Comparison of ENCODE assay signal across 8 mouse cellular contexts in genomic region chr6:30693350-30693991, GRCm38 (mm10). TPM values are rescaled to one million over a fixed set of nuclear protein-coding genes. Genes with fewer than 3 reads are reported as not detected.
DNase-seq lines count a peak whose midpoint lies in the region; ATAC-seq and TF ChIP-seq lines count a peak whose summit lies in the region.

Gene Cep41 (minus strand): TSS chr6:30693749.

- peak within 1 kb of the TSS; percentile 27 for H3K27ac ChIP-seq in bone marrow macrophage, adult 2 months (ENCODE audit: insufficient read depth, low read depth, low read length)
- H3K27ac ChIP-seq in embryonic fibroblast, embryonic 13.5 days (ENCODE audit: insufficient read depth, low read length), result peak within 1 kb of the TSS; percentile 85
- H3K27ac ChIP-seq in heart, embryonic 10.5 days, result peak within 1 kb of the TSS; percentile 99
- peak within 1 kb of the TSS; percentile 96 for H3K27ac ChIP-seq in kidney, embryonic 15.5 days

- H3K4me1 ChIP-seq in bone marrow macrophage, adult 2 months (ENCODE audit: control insufficient read depth, insufficient read depth, low read length), result peaks cover 7% of the 10 kb centered on the region
- no peaks in the 10 kb centered on the region for H3K4me1 ChIP-seq in embryonic fibroblast, embryonic 13.5 days (ENCODE audit: control insufficient read depth, insufficient read depth, low read length)
- peaks cover 24% of the 10 kb centered on the region for H3K4me1 ChIP-seq in heart, embryonic 10.5 days
- H3K4me1 ChIP-seq in kidney, embryonic 15.5 days, result peaks cover 17% of the 10 kb centered on the region

- TF ChIP-seq CTCF in bone marrow macrophage, adult 2 months (IDR thresholded peaks at IDR 0.05; ENCODE audit: low read depth, low read length), result no peak
- no peak for TF ChIP-seq CTCF in embryonic fibroblast, embryonic 13.5 days (IDR thresholded peaks at IDR 0.05; ENCODE audit: borderline replicate concordance, insufficient read depth, low read length)

- H3K27me3 ChIP-seq in heart, embryonic 10.5 days (ENCODE audit: insufficient read depth, poor library complexity, severe bottlenecking), result no peaks in the 10 kb centered on the region
- no peaks in the 10 kb centered on the region for H3K27me3 ChIP-seq in kidney, embryonic 15.5 days

- peak; percentile 98 for DNase-seq in A20 (ENCODE audit: low read depth, low spot score)
- peak; percentile 97 for DNase-seq in heart, embryonic 10.5 days (ENCODE audit: low spot score)
- peak; percentile 93 for DNase-seq in liver
- DNase-seq in spleen, postnatal 4 days (ENCODE audit: low spot score in 2 of 2), result peak; percentile 90 to 95

- 1% methylated on average over 49 of the region's 52 CpGs for WGBS in heart, embryonic 10.5 days
- WGBS in kidney, embryonic 15.5 days, result under 1% methylated on average over 52 of the region's 52 CpGs

- H3K36me3 ChIP-seq in heart, embryonic 10.5 days, result no peaks in the 10 kb centered on the region
- H3K36me3 ChIP-seq in kidney, embryonic 15.5 days, result no peaks in the 10 kb centered on the region

- H3K9ac ChIP-seq in kidney, embryonic 15.5 days, result peak within 1 kb of the TSS; percentile 60

- peak within 1 kb of the TSS; percentile 66 for H3K4me2 ChIP-seq in kidney, embryonic 15.5 days

- ATAC-seq in kidney, embryonic 15.5 days (replicated peaks; ENCODE audit: low FRiP score), result peak; percentile 98
- peak; percentile 93 for ATAC-seq in monocyte, adult 5-6 weeks (replicated peaks; ENCODE audit: insufficient number of reproducible peaks, low FRiP score, low TSS enrichment, poor library complexity, severe bottlenecking)

- H3K9me3 ChIP-seq in heart, embryonic 10.5 days, result no peaks in the 10 kb centered on the region
- H3K9me3 ChIP-seq in kidney, embryonic 15.5 days (replicated peaks), result no peaks in the 10 kb centered on the region

- peak within 1 kb of the TSS; percentile 62 for H3K4me3 ChIP-seq in bone marrow macrophage, adult 2 months (ENCODE audit: insufficient read depth, low read length)
- H3K4me3 ChIP-seq in embryonic fibroblast, embryonic 13.5 days (ENCODE audit: insufficient read depth, low read length), result peak within 1 kb of the TSS; percentile 54
- H3K4me3 ChIP-seq in heart, embryonic 10.5 days, result peak within 1 kb of the TSS; percentile 68
- peak within 1 kb of the TSS; percentile 61 for H3K4me3 ChIP-seq in kidney, embryonic 15.5 days (replicated peaks)

- TF ChIP-seq POLR2A in bone marrow macrophage, adult 2 months (IDR thresholded peaks at IDR 0.05; ENCODE audit: borderline replicate concordance, low read depth, low read length), result no peak
- peak; percentile 53 for TF ChIP-seq POLR2A in embryonic fibroblast, embryonic 13.5 days (IDR thresholded peaks at IDR 0.05; ENCODE audit: low read depth, low read length)

RNA-seq across cellular contexts. Expression of gene Cep41, which starts in this region (rescaled TPM):
- polyA plus RNA-seq in bone marrow macrophage, adult 2 months (2012; ENCODE audit: insufficient read depth, insufficient read length, missing spikeins), result 2.3 and 4.4 TPM in 2 replicates
- polyA plus RNA-seq in embryonic fibroblast, embryonic 13.5 days (2011; ENCODE audit: insufficient read length, low read depth, missing spikeins), result 8.7 and 14.9 TPM in 2 replicates
- 12.5 and 15.3 TPM in 2 replicates for polyA plus RNA-seq in heart, embryonic 10.5 days (2016; fragmentation: Nextera tagmentation; extraction: Ambion mirVana)
- 23.5 and 24.9 TPM in 2 replicates for polyA plus RNA-seq in kidney, embryonic 15.5 days (2015; fragmentation: Nextera tagmentation; extraction: Ambion mirVana)
- 1.0 to 10.0 TPM in 2 of 3 replicates, not detected in the other for total RNA-seq in monocyte, adult 5-6 weeks (2017)

Comparison
In these comparisons a context has a peak if more than half of its experiments do, and no peak if none do; other contexts are left out.
1. Peak in every context shown above with its lines: DNase-seq, ATAC-seq, H3K4me3 ChIP-seq and H3K27ac ChIP-seq.
2. H3K27ac ChIP-seq: peak in every context shown above with its lines; median percentile 99 in heart, embryonic 10.5 days; 96 in kidney, embryonic 15.5 days; 85 in embryonic fibroblast, embryonic 13.5 days; 27 in bone marrow macrophage, adult 2 months.